ENCODE assay signal across 9 mouse cellular contexts in genomic region chr10:87057500-87058250, GRCm38 (mm10). TPM values are rescaled to one million over a fixed set of nuclear protein-coding genes. Genes with fewer than 3 reads are reported as not detected.
DNase-seq lines count a peak whose midpoint lies in the region; ATAC-seq and TF ChIP-seq lines count a peak whose summit lies in the region.
"Had no signal": no experiment of that assay in that cellular context is flagged by ENCODE, and none has a peak within 500 bp of the region (broad histone marks: within the 10 kb centered on the region; RNA-seq: fewer than 3 reads in every experiment).

Gene 1700113H08Rik (plus strand): TSS chr10:87058045.

- H3K9ac ChIP-seq in lung, embryonic 14.5 days = peak within 1 kb of the TSS; percentile 49
- H3K9ac ChIP-seq in forebrain, postnatal 0 days = peak within 1 kb of the TSS; percentile 63
- H3K9ac ChIP-seq in midbrain, postnatal 0 days (replicated peaks; ENCODE audit: low read length, poor library complexity, severe bottlenecking) = peak within 1 kb of the TSS; percentile 71

- H3K9me3 ChIP-seq in lung, embryonic 14.5 days (ENCODE audit: low read depth, low read length) = no peaks in the 10 kb centered on the region
- H3K9me3 ChIP-seq in forebrain, postnatal 0 days (ENCODE audit: low read length) = no peaks in the 10 kb centered on the region
- no peaks in the 10 kb centered on the region for H3K9me3 ChIP-seq in midbrain, postnatal 0 days (ENCODE audit: low read length)

- WGBS in lung, embryonic 14.5 days = 9% methylated on average over 15 of the region's 15 CpGs
- 14% methylated on average over 15 of the region's 15 CpGs for WGBS in lung, adult 2 months
- 4% methylated on average over 15 of the region's 15 CpGs for WGBS in forebrain, postnatal 0 days
- 4% methylated on average over 13 of the region's 15 CpGs for WGBS in midbrain, postnatal 0 days

- intact Hi-C loops in left cerebral cortex, postnatal 4 days (cut with DNase I) = no loop called here

- no peak within 1 kb of the TSS for H3K27ac ChIP-seq in lung, embryonic 14.5 days (ENCODE audit: low read depth)
- peak within 1 kb of the TSS; percentile 71; the same call in 1 of the 2 replicates for H3K27ac ChIP-seq in forebrain, postnatal 0 days (ENCODE audit: low read depth, low read length)
- H3K27ac ChIP-seq in midbrain, postnatal 0 days (ENCODE audit: low read depth, low read length) = peak within 1 kb of the TSS; percentile 76

- no peaks in the 10 kb centered on the region for H3K27me3 ChIP-seq in lung, embryonic 14.5 days (ENCODE audit: insufficient read depth, low read length)
- no peaks in the 10 kb centered on the region for H3K27me3 ChIP-seq in forebrain, postnatal 0 days (ENCODE audit: insufficient read depth, low read length)
- no peaks in the 10 kb centered on the region for H3K27me3 ChIP-seq in midbrain, postnatal 0 days (ENCODE audit: insufficient read depth, low read length)

- H3K4me2 ChIP-seq in lung, embryonic 14.5 days = peak within 1 kb of the TSS; percentile 84
- H3K4me2 ChIP-seq in forebrain, postnatal 0 days (ENCODE audit: low read depth) = peak within 1 kb of the TSS; percentile 86
- H3K4me2 ChIP-seq in midbrain, postnatal 0 days (ENCODE audit: low read depth, low read length, poor library complexity, severe bottlenecking) = peak within 1 kb of the TSS; percentile 84

- TF ChIP-seq CTCF in lung, embryonic 14.5 days (IDR thresholded peaks at IDR 0.05; ENCODE audit: low read depth) = peak; percentile 59
- TF ChIP-seq CTCF in lung, adult 2 months (IDR thresholded peaks at IDR 0.05; ENCODE audit: insufficient read depth, low read length) = no peak
- TF ChIP-seq CTCF in forebrain, postnatal 0 days (IDR thresholded peaks at IDR 0.05; ENCODE audit: low read depth) = peak; percentile 60
- peak; percentile 78 for TF ChIP-seq CTCF in midbrain, postnatal 0 days (IDR thresholded peaks at IDR 0.05)

- TF ChIP-seq POLR2A in lung, adult 2 months (IDR thresholded peaks at IDR 0.05; ENCODE audit: borderline replicate concordance, extremely low read depth, low read depth, low read length) = no peak

- H3K4me3 ChIP-seq in lung, embryonic 14.5 days (ENCODE audit: low read depth, low read length) = peak within 1 kb of the TSS; percentile 43
- H3K4me3 ChIP-seq in lung, adult 2 months (replicated peaks; ENCODE audit: extremely low read depth, low read depth, low read length) = no peak within 1 kb of the TSS
- H3K4me3 ChIP-seq in forebrain, postnatal 0 days (ENCODE audit: low read depth, low read length) = peak within 1 kb of the TSS; percentile 48
- H3K4me3 ChIP-seq in midbrain, postnatal 0 days (ENCODE audit: low read depth, low read length) = peak within 1 kb of the TSS; percentile 48

- peak; percentile 55 for DNase-seq in lung, embryonic 14.5 days
- DNase-seq in lung, adult 2 months = no peak
- DNase-seq in cerebellum, adult 11-12 months = peak; percentile 10
- DNase-seq in forebrain, postnatal 0 days = peak; percentile 57
- peak; percentile 40 for DNase-seq in left cerebral cortex, postnatal 4 days
- DNase-seq in midbrain, postnatal 0 days (ENCODE audit: low spot score) = peak; percentile 56
- no peak for DNase-seq in spleen, postnatal 36 days (ENCODE audit: low spot score in 2 of 2)

- peak; percentile 38; the same call in 1 of the 2 replicates for ATAC-seq in lung, embryonic 14.5 days (ENCODE audit: insufficient read depth)
- no peak; the same call in 1 of the 2 replicates for ATAC-seq in forebrain, postnatal 0 days
- ATAC-seq in midbrain, postnatal 0 days (ENCODE audit: low FRiP score) = peak; percentile 59; the same call in 1 of the 2 replicates
- ATAC-seq in activated CD4-positive, CD25-positive, alpha-beta regulatory T cell, adult 4 months = no peak

- H3K36me3 ChIP-seq in lung, embryonic 14.5 days (ENCODE audit: insufficient read depth) = no peaks in the 10 kb centered on the region
- no peaks in the 10 kb centered on the region for H3K36me3 ChIP-seq in forebrain, postnatal 0 days (ENCODE audit: insufficient read depth)
- H3K36me3 ChIP-seq in midbrain, postnatal 0 days (ENCODE audit: insufficient read depth, low read length) = no peaks in the 10 kb centered on the region

- H3K4me1 ChIP-seq in lung, embryonic 14.5 days (ENCODE audit: insufficient read depth) = no peaks in the 10 kb centered on the region
- no peaks in the 10 kb centered on the region for H3K4me1 ChIP-seq in lung, adult 2 months (ENCODE audit: control insufficient read depth, insufficient read depth, low read length)
- peaks cover 9% of the 10 kb centered on the region; the same call in 1 of the 2 replicates for H3K4me1 ChIP-seq in forebrain, postnatal 0 days (ENCODE audit: insufficient read depth)
- H3K4me1 ChIP-seq in midbrain, postnatal 0 days (ENCODE audit: insufficient read depth, low read length) = no peaks in the 10 kb centered on the region

RNA-seq across cellular contexts. Expression of gene 1700113H08Rik, which starts in this region (rescaled TPM):
- not detected in 2 replicates for polyA plus RNA-seq in lung, embryonic 14.5 days (2014; fragmentation: Nextera tagmentation; extraction: Ambion mirVana)
- not detected in 2 replicates for polyA plus RNA-seq in lung, adult 2 months (2012; rRNA removed)
- not detected in 2 replicates for total RNA-seq in forebrain, postnatal 0 days (2014; rRNA removed)
- 0.27 and 0.30 TPM in 2 replicates for polyA plus RNA-seq in forebrain, postnatal 0 days (2015; fragmentation: Nextera tagmentation; extraction: Ambion mirVana)
- total RNA-seq in left cerebral cortex, postnatal 4 days (2021) = not detected
- not detected in 2 replicates for total RNA-seq in midbrain, postnatal 0 days (2014; rRNA removed)
- polyA plus RNA-seq in midbrain, postnatal 0 days (2015; fragmentation: Nextera tagmentation; extraction: Ambion mirVana) = 0.27 and 0.34 TPM in 2 replicates
- polyA plus RNA-seq in activated CD4-positive, CD25-positive, alpha-beta regulatory T cell, adult 4 months (2017; shearing (Covaris generic)) = not detected
- total RNA-seq: left cerebral cortex, postnatal 25 days had no signal

Comparison
In these comparisons a context has a peak if more than half of its experiments do, and no peak if none do; other contexts are left out.
1. Peak in DNase-seq, ATAC-seq, H3K4me3 ChIP-seq, H3K9ac ChIP-seq and H3K4me2 ChIP-seq in lung, embryonic 14.5 days; RNA of the gene not detected or under 1 TPM.
2. Peak in DNase-seq, H3K4me3 ChIP-seq, H3K27ac ChIP-seq, H3K9ac ChIP-seq and H3K4me2 ChIP-seq in forebrain, postnatal 0 days; RNA of the gene not detected or under 1 TPM.
3. Peak in DNase-seq in left cerebral cortex, postnatal 4 days; RNA of the gene not detected or under 1 TPM.
4. Peak in DNase-seq, ATAC-seq, H3K4me3 ChIP-seq, H3K27ac ChIP-seq, H3K9ac ChIP-seq and H3K4me2 ChIP-seq in midbrain, postnatal 0 days; RNA of the gene not detected or under 1 TPM.